Mouse (Mus musculus): ENCODE data around the gene Obox7. TPM values are rescaled to one million over a fixed set of nuclear protein-coding genes. Genes with fewer than 3 reads are reported as not detected.
"Not testable (repeated sequence)": the region's sequence is repeated elsewhere in the genome, so short reads cannot be mapped to it uniquely, and the experiment has no call there.

Obox7 gene
- not detected in 2 replicates for polyA plus RNA-seq (2015; fragmentation: Nextera tagmentation; extraction: Ambion mirVana)

- H3K4me2 ChIP-seq; H3K36me3 ChIP-seq; H3K9ac ChIP-seq; H3K9me3 ChIP-seq; H3K27me3 ChIP-seq (replicated peaks); H3K27ac ChIP-seq; H3K4me1 ChIP-seq; ATAC-seq (ENCODE audit: insufficient read depth, low FRiP score, low read depth); H3K4me3 ChIP-seq (replicated peaks): not testable (repeated sequence)
- WGBS, result 82% methylated on average over 1 of the region's 1 CpGs
Measured at GRCm38 (mm10) chr7:14659196-14659595, at the start of gene Obox7. Obox7 (plus strand) TSS chr7:14659496.

- H3K4me1 ChIP-seq; H3K9ac ChIP-seq; H3K36me3 ChIP-seq; H3K9me3 ChIP-seq; H3K27me3 ChIP-seq (replicated peaks): not testable (repeated sequence)
- Histone ChIP-seq H3K4me2 (peak overlapping the region; percentile 59), H3K27ac (peak overlapping the region; percentile 44; the same call in 1 of the 2 replicates), H3K4me3 (replicated peaks) (peak overlapping the region; percentile 46)
- ATAC-seq (ENCODE audit: insufficient read depth, low FRiP score, low read depth), result peak; percentile 93
- WGBS, result 4% methylated on average over 87 of the region's 132 CpGs
Measured at GRCm38 (mm10) chr7:14622556-14623542, 36.4 kb upstream of the Obox7 start.

Other genes starting within 250 kb of the Obox7 start
- gene Sult2a8, start 212.7 kb upstream of the Obox7 start, polyA plus RNA-seq (2015; fragmentation: Nextera tagmentation; extraction: Ambion mirVana), result 0.14 and 0.72 TPM in 2 replicates
- not detected in 2 replicates for gene Sult2a7, start 165.3 kb upstream of the Obox7 start, polyA plus RNA-seq (2015; fragmentation: Nextera tagmentation; extraction: Ambion mirVana)
- gene Vmn1r90, start 96.0 kb upstream of the Obox7 start, polyA plus RNA-seq (2015; fragmentation: Nextera tagmentation; extraction: Ambion mirVana), result 0.17 and 0.30 TPM in 2 replicates